Mouse (Mus musculus) left cerebral cortex, postnatal 36 days (tissue): ENCODE results near the gene Olfr545. TPM values are rescaled to one million over a fixed set of nuclear protein-coding genes. Genes with fewer than 3 reads are reported as not detected.

ENCODE experiments used
- DNase-seq, 2 experiments: peaks; one replicate each; pipeline ENCODE4 v3.0.0; 2021 to 2022; ENCODE audit warnings: low spot score in 2 of 2, mixed read lengths in 1 of 2
- intact Hi-C: fragments of 180-260 bp; cut with DNase I; formaldehyde crosslinking; loops from one replicate; pipeline ENCODE4 v1.15.1; 2025
- total RNA-seq, 2 experiments: library from RNA; stranded (reverse); gene quantifications; 2 replicates each; pipeline ENCODE4 v1.2.3; 2021

The Olfr545 gene
- total RNA-seq, 2 experiments from 2014 or later = not detected

GRCm38 (mm10) chr7:102481579-102481978 is 17.8 kb downstream of the Olfr545 start, which contains the start of gene Olfr543:
Gene Olfr543 (minus strand): TSS chr7:102481679.
- DNase-seq = no peak
- intact Hi-C loops = no loop called here

DNA sequence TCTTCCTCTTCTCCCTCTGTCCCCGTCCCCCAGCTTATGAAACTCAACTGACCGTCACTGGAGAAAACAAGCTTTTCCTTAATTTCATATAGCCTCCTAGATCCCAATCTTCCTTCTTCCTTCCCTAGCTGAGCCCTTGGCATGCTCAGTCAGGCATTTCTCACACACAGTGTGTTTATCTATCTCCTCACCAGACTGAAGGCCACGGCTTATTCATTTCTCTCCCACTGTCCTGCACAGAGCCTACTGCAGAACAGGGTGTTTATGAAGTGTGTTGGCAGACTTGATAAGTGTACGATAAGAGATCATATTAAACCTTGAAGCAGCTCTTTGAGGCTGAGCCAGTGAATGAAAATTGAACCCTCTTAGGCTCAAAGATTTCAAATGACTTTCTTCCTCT is 18.6 kb downstream of the Olfr545 start:
- intact Hi-C loops = no loop called here

DNA sequence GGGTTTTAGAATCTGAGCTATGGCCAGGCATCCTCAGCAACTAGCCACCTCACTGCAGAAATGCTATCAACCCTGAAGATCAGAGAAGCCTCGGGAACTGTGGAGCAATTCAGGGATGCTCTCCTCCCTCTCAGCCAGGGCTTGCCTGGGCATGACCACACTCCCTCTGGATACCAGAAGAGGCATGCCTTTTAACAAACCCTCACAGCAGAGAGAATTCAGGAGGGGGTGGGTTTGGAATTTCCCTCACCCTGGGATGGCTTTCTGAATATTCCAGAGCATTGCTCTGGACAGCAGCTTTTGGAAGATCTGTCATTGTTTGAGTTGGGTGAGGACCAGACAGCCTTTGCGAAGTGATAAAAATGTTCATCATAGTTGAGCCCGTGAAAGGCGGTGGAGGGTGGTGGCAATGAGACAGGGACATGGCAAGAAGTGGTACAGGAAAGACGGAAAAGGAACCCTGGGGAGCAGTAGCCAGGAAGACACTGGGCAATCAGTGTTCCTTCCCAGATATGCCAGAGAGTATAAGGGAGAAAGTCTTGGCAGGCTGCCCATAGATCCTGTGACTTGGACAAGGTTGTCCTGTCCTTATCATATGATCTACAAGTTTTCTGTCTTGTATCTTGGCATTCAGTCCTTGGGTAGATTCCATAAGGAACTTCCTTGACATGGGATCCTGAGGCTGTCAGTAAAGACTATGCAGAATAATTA is 19.9 kb downstream of the Olfr545 start:
- no peak for DNase-seq
- intact Hi-C loops = no loop called here

More for the DNA sequence above, 18.6 kb downstream of the Olfr545 start:
- DNase-seq = no peak

- intact Hi-C loops = no loop called here
- no peak for DNase-seq
These were observed 20.4 kb downstream of the Olfr545 start for GRCm38 (mm10) chr7:102478926-102479325.

GRCm38 (mm10) chr7:102478425-102478824 is 20.9 kb downstream of the Olfr545 start:
- intact Hi-C loops = no loop called here

DNA sequence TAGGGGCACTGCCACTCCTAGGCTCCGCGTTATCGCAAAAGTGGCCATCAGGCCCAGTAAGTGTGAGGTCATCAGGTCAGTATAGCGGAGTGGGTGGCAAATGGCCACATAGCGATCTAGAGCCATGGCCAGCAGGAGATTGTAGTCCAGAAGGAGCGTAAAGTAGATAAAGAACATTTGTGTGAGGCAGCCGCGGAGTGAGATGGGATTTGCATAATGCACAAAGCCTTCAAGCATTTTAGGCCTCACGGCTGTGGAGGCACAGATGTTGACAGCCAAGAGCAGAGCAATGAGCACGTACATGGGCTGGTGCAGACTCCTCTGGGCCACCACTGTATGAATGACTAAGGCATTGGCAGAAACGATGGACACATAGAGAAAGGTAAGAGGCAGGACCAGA is 22.0 kb downstream of the Olfr545 start:
- no peak for DNase-seq
- intact Hi-C loops = no loop called here

More at GRCm38 (mm10) chr7:102478425-102478824, 20.9 kb downstream of the Olfr545 start:
- no peak for DNase-seq

GRCm38 (mm10) chr7:102476601-102477000 is 22.8 kb downstream of the Olfr545 start:
- intact Hi-C loops = no loop called here
- no peak for DNase-seq

DNA sequence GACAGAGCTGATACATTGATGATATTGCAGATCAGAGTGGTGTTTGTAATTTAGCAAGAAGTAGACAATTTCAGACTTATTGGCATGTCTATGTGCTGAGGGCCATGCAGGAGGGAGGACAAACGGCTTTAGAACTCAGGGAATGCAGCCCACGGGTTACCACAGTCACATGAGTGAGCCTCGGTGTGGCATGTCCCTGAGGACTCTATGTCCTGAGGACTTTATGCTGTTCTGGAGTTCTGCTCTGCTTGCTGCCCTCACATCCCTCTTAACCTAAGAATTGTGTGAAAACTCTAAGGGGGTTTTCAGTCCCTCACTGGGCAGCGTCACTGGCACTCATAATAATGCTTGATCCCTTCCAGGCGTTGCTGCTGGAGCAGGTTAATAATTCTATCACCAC is 26.7 kb downstream of the Olfr545 start:
- intact Hi-C loops = no loop called here
- DNase-seq = no peak

- intact Hi-C loops = no loop called here
- DNase-seq = no peak
These were observed 31.8 kb downstream of the Olfr545 start for GRCm38 (mm10) chr7:102467566-102467965.

DNA sequence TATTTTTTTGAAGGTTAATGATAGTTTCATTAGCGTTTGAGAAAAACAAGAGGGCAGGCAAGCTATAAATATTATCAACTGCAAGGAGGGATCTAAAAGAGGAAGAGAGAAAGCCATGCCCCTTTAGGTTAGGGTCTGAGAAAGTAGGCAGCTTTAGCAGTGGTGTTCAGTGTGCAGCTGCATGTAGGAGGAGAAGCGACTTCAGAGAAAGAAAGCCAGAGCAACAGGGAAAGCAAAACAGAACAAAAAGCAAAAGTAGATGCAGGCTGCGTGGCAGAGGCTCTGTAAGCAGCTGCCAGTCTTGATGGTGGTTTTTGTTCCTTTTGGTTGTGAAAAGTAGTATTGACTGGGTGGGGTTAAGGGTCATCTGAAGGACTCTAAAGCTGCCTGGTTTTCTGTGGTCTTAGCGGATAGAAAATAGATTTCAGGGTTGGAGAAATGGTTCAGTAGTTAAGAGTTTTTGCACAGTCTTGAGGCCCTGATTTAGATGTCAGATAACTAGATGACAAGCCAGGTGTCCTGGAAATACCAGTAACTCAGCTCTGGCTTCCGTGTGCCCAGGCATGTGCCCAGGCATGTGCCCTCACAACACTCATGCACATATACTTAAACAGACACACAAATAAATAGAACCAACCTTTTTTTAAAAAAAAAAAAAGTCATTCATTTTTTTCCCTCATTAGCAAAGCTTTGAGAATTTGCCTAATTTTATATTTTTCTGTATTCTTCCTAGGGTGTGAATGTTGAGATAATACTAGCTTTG is 40.6 kb downstream of the Olfr545 start:
- DNase-seq = no peak
- intact Hi-C loops = no loop called here

GRCm38 (mm10) chr7:102446438-102446837 is 52.9 kb downstream of the Olfr545 start:
- no peak for DNase-seq
- intact Hi-C loops = no loop called here

GRCm38 (mm10) chr7:102444301-102444700 is 55.1 kb downstream of the Olfr545 start:
- no peak for DNase-seq
- intact Hi-C loops = no loop called here

GRCm38 (mm10) chr7:102442432-102442831 is 56.9 kb downstream of the Olfr545 start:
- no peak for DNase-seq
- intact Hi-C loops = no loop called here

GRCm38 (mm10) chr7:102441657-102442391 is 57.5 kb downstream of the Olfr545 start, which contains the start of gene Rrm1:
Gene Rrm1 (plus strand): TSS chr7:102441695.
- intact Hi-C loops = no loop called here
- DNase-seq = peak; percentile 94 to 98

Other genes with a start within 250 kb of the Olfr545 start
- 10 to 100 TPM; 25.5 to 31.0 TPM for gene Rhog, start 243.5 kb downstream of the Olfr545 start, total RNA-seq
- 10 to 100 TPM; 88.5 to 92.8 TPM for gene Stim1, start 231.8 kb downstream of the Olfr545 start, total RNA-seq
- 10 to 100 TPM; 10.8 to 13.0 TPM for gene Rrm1, start 57.9 kb downstream of the Olfr545 start, total RNA-seq
- gene Olfr543, start 17.9 kb downstream of the Olfr545 start, total RNA-seq = not detected
- not detected for gene Olfr544, start 11.3 kb downstream of the Olfr545 start, total RNA-seq
- gene Olfr547, start 35.2 kb upstream of the Olfr545 start, total RNA-seq = not detected
- gene Olfr548-ps1, start 41.3 kb upstream of the Olfr545 start, total RNA-seq = not detected
- not detected for gene Olfr549, start 50.3 kb upstream of the Olfr545 start, total RNA-seq
- gene Trim21, start 65.9 kb upstream of the Olfr545 start, total RNA-seq = 1 to 10 TPM; 2.0 to 4.3 TPM
- under 1 TPM; 0.42 to 0.50 TPM for gene Olfr550, start 71.9 kb upstream of the Olfr545 start, total RNA-seq
- not detected for gene Olfr551, start 92.3 kb upstream of the Olfr545 start, total RNA-seq
- under 1 TPM in 1 of 2 experiments, not detected in 1; 0.27 TPM for gene Olfr552, start 98.2 kb upstream of the Olfr545 start, total RNA-seq
- not detected for gene Olfr553, start 118.6 kb upstream of the Olfr545 start, total RNA-seq
- not detected for gene Olfr554, start 138.9 kb upstream of the Olfr545 start, total RNA-seq
- not detected for gene Olfr555, start 159.2 kb upstream of the Olfr545 start, total RNA-seq
- not detected for gene Olfr556, start 165.3 kb upstream of the Olfr545 start, total RNA-seq
- 1 to 10 TPM; 5.5 to 6.7 TPM for gene Trim68, start 187.8 kb upstream of the Olfr545 start, total RNA-seq
- under 1 TPM in 1 of 2 experiments, not detected in 1; 0.25 TPM for gene Olfr557, start 196.3 kb upstream of the Olfr545 start, total RNA-seq
- gene Olfr558, start 202.6 kb upstream of the Olfr545 start, total RNA-seq = under 1 TPM; 0.12 to 0.29 TPM
- gene Olfr33, start 219.5 kb upstream of the Olfr545 start, total RNA-seq = not detected
- gene Olfr559, start 227.9 kb upstream of the Olfr545 start, total RNA-seq = not detected